Mouse (Mus musculus) cerebellum, adult (tissue): Measurements from ENCODE around the gene Apold1.

Experiments used
- ATAC-seq: cut with Nextera tagmentation; 2 replicates; pipeline ENCODE4 v1.9.2; 2017; ENCODE audit warnings: mild to moderate bottlenecking, moderate library complexity, mixed read lengths; ENCODE audit not compliant: insufficient number of reproducible peaks, low FRiP score, low TSS enrichment

Apold1 gene

GRCm38 (mm10) chr6:134981231-134982062 is at the start of gene Apold1:
TSS of gene Apold1 (plus strand) at chr6:134981718.
- no peak for ATAC-seq

- ATAC-seq: no peak
Observed at GRCm38 (mm10) chr6:134932486-134933206, 48.9 kb upstream of the Apold1 start.

- no peak for ATAC-seq
Observed at GRCm38 (mm10) chr6:134933207-134933558, 48.3 kb upstream of the Apold1 start.

- ATAC-seq: no peak
Observed at GRCm38 (mm10) chr6:134934305-134934704, 47.2 kb upstream of the Apold1 start.

GRCm38 (mm10) chr6:134939781-134940180 is 41.7 kb upstream of the Apold1 start:
- ATAC-seq: no peak

GRCm38 (mm10) chr6:134943759-134944407 is 37.6 kb upstream of the Apold1 start:
- no peak for ATAC-seq

GRCm38 (mm10) chr6:134946054-134946453 is 35.5 kb upstream of the Apold1 start:
- no peak for ATAC-seq

- no peak for ATAC-seq
Observed at GRCm38 (mm10) chr6:134946858-134947257, 34.7 kb upstream of the Apold1 start.

GRCm38 (mm10) chr6:134947311-134948087 is 34.0 kb upstream of the Apold1 start:
- peak; percentile 51; the same call in 1 of the 2 replicates for ATAC-seq

- no peak for ATAC-seq
Observed at GRCm38 (mm10) chr6:134948522-134949061, 32.9 kb upstream of the Apold1 start.

GRCm38 (mm10) chr6:134949241-134949640 is 32.3 kb upstream of the Apold1 start:
- ATAC-seq: no peak

GRCm38 (mm10) chr6:134951364-134951763 is 30.2 kb upstream of the Apold1 start:
- no peak for ATAC-seq

- no peak for ATAC-seq
Observed at GRCm38 (mm10) chr6:134953976-134954375, 27.5 kb upstream of the Apold1 start.

GRCm38 (mm10) chr6:134956388-134956787 is 25.1 kb upstream of the Apold1 start:
- no peak for ATAC-seq

- no peak for ATAC-seq
Observed at GRCm38 (mm10) chr6:134961286-134961685, 20.2 kb upstream of the Apold1 start.

GRCm38 (mm10) chr6:134961858-134962517 is 19.5 kb upstream of the Apold1 start:
- no peak for ATAC-seq

- no peak for ATAC-seq
Observed at GRCm38 (mm10) chr6:134962518-134962893, 19.0 kb upstream of the Apold1 start.

GRCm38 (mm10) chr6:134963910-134964309 is 17.6 kb upstream of the Apold1 start:
- no peak for ATAC-seq

GRCm38 (mm10) chr6:134966681-134967080 is 14.8 kb upstream of the Apold1 start:
- ATAC-seq: no peak

GRCm38 (mm10) chr6:134968326-134968725 is 13.2 kb upstream of the Apold1 start:
- ATAC-seq: no peak
